Mouse (Mus musculus) layer of hippocampus, postnatal 10 days (tissue): ENCODE data around the gene Sox5. TPM values are rescaled to one million over a fixed set of nuclear protein-coding genes. Genes with fewer than 3 reads are reported as not detected.

Experiments
- DNase-seq, 2 experiments: peaks; one replicate each; pipeline ENCODE4 v3.0.0; 2021; ENCODE audit warnings: low spot score in 2 of 2
- total RNA-seq, 2 experiments: library from RNA; stranded (reverse); gene quantifications; 2 replicates each; pipeline ENCODE4 v1.2.3; 2021

Sox5 gene
- total RNA-seq, 2 experiments from 2014 or later, result 57.0 to 61.7 TPM

DNA sequence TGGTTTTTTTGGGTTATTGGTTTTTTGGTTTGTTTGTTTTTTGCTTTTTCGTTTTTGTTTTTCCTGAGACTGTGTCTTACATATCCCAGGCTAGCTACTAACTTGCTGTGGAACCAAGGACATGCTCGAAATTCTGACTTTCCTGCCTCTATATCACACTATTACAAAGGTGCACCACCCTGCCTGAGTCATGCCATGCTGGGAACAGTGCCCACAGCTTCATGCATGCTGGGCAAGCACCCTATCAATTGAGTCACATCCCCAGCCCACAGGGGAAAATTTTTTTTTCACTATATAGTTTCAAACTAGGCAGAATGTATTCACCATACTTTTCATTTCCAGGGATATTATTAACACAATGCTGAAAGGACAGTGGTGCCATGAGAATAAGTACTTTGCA lies 8.8 kb downstream of the Sox5 start:
- DNase-seq, result no peak

DNA sequence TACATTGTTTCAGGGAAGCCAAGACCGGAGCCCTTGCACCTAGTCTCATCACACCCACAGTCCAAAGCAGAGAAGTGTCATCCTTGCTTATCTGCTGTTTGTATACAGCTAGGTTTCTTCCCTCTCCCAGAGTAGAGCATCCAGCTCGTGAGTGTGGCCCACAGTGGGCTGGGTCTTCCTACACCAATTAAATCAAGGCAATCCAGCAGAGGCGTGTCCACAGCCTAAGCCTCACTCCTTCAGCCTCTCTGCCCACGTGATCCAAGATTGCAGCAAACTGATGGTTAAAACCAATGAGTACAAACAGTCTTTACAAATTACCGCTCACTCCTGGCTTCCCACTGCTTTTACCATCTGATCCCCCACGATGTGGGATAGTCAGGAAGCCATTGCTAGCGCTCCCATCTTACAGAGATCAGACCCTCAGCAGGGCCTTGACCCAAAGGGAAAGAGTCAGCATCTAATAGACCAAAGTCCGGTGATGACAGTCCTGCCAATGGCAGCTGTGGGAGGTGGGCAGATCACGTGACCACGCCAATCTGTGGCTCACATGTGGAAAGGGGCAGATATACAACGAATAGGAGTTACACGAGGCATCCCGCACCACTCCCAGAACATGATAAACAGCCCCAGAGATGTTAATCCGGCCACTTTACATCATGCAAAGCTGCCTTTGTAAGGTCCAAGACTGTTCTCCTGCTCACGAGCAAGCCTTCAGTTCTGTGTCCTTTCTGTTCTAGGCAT lies 9.4 kb downstream of the Sox5 start:
- DNase-seq, result no peak

DNA sequence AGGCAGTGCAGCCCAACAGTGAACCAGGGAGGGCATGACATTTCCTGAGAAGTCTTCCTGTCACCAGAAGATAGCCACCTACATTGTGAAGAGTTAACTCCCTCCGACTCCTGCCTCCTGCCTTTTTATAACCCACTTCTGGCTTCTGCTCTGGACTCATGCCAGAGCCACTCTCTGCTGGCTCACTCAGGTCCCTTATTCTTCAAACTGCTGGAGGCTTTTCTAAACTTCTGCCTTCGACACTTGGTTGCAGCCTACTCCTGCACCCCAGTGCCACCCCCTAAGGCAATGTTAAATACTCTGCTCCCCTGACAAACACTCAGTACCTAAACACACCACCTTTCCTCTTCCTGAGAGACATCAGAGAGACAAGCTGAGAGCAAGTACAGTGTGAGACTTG lies 12.7 kb downstream of the Sox5 start:
- DNase-seq, result no peak

DNA sequence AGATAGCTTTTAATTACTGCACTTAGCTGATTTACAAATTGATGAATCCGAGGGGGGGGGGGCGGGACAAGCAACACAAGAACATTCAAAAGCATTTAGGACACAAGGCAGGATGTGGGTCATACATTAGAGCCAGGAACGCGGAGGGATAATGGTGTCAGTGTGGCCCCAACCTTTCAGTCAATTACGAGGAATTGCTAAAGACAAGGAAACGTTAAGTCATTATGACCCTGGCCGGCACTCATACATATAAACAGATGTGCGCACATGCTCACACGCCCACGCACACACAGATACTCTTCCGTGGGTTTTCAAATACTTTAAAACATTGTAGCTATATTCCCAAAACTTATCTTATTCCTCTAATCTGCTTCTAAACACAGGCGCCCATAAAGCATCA lies 19.9 kb downstream of the Sox5 start:
- no peak for DNase-seq

DNA sequence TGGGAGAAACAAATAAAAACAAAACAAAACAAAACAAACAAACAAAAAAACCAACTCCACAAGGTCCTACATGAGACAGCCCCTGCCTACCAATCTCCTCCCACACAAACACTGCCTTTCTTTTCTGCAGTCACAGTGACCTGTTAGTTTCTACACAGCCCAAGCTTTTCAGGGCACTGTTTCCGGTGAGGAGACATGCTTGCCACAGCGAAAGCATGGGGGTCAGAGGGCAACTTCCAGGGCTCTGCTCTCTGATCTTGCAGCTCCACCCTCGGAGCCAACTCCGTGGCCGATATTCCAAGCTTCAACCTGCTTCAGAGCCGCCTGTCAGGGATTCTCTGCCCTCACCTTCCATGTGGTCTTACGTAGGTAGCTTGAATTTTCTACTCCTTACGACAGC lies 22.6 kb downstream of the Sox5 start:
- no peak for DNase-seq

DNA sequence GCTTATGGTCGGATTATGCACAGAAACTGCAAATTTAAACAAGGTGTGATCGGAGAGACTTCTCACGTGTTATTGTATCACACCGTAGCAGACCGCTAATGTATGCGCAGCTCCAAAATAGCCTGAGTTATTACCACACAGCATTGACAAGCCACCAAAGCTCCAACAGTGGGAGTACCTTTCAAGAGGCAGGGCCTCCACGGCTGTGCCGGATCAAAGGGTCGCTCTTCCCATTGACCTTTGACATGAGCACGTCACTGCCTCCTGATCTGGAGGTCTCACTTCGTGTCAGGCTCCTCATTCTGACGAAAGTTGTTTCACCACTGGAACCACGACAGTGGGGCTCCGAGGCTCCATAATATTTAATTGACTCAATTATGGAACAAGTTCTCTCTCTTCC lies 24.4 kb downstream of the Sox5 start:
- DNase-seq, result no peak

DNA sequence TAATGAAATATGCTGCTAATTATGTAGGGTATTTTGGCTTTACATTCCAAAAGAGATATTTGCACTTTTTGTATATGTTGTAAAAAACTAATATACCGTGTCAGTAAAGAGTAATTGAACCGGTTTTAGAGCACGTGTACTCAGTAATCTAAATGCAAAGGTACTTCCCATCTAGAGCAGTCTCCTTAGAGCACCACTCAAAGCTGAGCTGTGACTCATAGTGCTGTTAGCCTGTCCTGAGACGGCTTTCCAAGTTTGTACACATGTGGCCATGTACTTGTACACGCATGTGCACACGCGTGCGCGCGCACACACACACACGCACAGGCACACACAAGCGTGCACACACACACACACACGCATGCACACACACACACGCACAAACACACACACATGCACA lies 25.3 kb downstream of the Sox5 start:
- no peak for DNase-seq

DNA sequence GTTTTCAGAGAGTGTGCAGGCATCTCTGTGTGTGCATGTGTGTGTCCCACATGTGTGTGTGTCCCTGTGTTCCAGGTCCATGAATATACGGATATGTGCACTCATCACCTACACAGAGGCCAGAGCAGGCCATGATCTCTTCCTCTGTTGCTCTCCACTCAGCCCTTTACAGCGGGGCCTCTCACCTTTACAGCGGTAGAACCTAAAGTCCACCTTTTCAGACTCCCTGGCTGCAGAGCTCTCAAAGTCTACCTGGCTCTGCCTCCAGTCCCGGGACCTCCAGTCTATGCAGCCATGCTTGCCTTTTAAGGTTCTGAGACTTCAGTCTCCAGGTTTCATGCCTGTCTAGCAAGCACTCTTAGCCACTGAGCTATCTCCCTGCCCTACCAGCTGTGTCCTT lies 26.5 kb downstream of the Sox5 start:
- DNase-seq, result no peak

DNA sequence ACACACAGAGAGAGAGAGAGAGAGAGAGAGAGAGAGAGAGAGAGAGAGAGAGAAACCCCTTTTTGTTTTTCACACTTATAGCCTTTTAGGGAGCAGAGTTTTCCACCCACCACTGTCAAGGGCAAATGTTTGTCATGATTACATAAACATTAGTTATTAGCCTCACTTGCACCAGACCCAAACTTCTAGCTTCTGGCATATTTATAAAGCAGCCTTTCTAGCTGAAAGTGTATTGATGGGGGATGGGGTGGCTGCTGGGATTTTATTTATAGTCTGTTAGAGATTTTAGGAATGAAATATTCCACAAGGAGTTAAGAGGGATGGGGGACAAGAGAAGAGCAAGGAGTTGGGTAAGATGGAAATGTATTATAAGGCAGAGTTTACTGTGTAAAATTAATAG lies 27.4 kb downstream of the Sox5 start:
- no peak for DNase-seq

DNA sequence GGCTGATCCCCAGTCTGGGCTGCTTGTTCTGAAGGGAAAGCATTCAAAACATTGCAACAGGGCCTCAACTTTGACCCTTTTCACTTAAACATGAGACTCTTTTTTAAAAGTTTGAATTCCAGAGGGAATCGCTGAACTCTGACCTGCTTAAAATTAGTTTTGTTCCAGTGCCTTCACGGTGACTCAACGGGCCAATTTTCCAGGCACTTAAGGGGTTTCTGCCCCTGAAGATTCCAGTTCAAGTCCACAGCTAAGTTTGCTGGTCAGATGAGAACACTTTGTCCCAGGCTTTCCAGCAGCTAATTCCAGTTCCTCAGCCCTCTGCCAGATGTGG lies 27.8 kb downstream of the Sox5 start:
- no peak for DNase-seq

DNA sequence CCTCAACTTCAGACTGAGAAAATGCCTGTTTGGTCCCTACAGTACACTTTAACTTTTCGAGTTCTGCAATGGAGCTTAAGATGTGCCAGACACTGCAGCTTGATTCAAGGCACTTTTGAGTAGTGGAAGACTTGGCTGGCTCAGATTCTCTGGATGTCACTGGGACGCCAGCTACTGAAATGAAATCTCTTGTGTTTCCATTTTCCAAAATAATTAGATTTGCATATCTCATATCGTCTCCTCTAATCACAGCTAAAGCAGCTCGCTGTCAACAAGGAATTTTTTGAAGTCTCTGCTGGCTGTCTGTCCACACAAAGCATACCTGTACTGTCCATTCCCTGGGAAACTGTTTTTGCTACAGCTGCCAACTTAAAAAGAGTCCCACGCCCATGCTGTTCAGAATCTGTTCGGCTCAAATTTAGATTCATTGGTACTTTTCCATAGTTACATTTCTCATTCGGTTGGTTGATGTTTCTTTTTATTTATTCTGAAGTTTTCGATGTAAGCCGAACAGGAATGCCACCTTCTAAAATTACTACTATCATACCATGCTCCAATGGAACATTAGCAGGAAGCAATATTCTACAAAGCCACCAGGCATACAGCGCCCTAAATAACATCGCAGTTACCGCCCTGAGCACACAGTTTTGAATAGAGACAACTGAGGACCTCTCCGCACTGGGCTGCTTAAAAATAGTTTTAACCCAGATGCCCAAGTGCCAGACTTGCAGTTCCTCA lies 28.4 kb downstream of the Sox5 start:
- DNase-seq, result no peak

DNA sequence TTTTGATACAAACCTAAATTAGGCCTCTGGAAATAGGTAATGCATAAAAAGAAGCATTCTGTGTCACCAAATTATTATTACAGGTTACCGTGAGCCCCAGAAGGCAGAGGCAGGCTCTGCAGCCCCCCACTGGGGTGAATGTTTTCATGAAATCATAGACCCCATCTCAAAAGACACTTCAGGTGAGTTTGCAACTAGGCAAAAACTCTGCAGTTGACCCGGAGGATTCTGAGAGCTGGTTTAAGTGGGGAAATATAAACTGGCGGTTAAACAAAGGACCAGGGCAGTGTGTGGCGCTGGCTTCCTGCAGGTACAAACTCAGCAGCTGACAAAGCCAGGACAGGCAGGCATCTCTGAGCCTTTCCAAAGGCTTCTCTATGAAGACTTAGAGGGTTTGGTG lies 30.2 kb downstream of the Sox5 start:
- DNase-seq, result no peak

DNA sequence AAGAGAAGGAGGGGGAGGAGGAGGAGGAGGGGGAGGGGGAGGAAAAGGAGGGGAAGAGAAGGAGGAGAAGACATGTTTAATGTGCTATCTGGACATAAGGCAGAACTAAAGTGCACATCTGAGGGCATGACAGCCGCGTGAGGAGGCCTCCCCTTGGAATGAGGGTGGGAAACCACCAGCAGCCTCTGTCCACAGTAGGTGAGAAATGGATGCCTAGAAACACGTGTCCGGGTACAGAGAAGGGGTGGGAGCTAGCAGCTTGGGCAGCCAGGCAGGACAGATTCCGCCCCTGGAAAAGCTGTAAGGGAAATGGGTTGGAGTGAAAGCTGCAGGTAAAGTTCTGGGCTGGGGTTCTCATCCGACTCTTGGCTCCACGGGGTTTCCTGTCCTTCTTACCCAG lies 31.6 kb downstream of the Sox5 start:
- no peak for DNase-seq

DNA sequence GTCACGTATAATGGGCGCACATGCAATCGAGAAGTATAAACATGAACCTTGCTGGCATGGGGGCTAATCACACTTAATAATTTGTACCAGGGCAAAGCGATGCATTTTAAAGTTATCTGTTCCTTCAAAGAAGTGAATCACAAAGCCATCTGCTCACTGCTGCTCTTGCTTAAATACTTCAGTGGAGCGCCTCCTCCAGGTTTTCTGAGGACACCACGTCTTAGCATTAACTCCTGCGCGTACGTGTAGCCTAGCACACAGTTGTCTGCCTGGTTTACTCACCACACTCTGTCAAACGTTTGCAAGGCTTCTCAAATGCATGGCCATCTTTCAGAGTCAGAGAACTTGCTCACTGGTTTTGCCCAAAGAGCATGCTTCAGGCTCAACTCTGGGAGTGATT lies 35.3 kb downstream of the Sox5 start:
- no peak for DNase-seq

DNA sequence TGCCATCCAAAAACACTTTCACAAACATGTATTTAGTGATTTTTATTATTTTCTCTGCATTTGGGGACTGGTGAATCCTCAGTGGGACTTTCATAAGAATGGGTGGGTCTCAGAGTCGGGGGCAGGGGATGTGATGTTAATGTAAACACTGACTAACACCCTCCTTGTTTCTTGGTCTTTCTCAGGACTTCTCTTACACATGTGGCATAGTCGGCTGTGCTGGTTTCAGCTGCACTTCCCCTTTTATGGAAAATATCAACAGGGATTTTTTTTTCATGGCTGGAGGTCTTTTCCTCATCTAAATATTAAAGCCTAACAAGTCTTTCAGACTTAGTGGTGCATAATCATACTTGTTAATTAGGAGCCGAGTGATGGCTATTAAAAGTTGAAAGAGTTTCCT lies 39.2 kb downstream of the Sox5 start:
- DNase-seq, result no peak

DNA sequence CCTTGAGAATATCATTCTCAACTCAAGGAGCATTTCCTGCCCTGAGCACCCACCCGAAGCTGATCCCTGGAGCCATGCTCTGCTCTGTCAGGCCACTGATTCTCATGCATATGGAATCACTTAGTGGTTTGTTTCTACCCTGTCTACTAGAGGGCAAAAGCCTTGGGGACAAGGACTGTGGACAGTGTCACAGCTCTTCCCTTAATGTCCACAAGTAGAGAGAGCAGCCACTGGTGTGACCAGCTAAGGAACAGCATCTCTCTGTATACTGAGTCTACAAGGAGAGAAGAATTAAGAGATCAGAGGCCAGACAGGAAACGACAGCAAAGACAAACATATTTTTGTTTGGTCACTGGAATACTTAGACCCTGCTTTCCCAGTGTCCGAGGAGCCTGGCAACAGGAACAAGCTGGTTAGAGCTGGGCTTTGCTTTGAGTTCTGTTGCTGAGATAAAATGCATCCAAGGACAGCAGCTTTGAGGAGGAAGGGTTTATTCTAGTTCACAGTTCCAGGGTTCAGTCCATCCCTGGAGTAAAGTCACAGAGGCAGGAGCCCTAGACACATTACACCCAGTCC lies 40.6 kb downstream of the Sox5 start:
- no peak for DNase-seq

DNA sequence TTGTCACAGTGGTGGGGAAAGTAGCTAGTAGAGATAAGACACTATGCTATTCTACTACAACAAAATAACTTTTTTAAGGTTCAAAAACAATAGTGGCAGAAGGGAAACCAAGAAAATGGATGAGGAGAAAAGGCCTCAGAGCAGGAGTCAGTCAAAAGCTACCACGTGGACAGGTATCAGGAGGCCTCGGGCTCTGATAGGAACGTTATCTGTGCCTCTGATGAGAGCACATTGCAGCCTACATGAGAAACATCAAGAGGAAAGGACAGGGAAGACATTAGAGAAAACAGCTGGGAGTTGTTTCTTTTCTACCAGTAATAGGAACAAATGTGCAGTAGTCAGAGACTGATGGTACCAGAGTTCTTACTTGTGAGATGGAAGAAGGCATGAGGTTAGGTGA lies 41.4 kb downstream of the Sox5 start:
- no peak for DNase-seq

DNA sequence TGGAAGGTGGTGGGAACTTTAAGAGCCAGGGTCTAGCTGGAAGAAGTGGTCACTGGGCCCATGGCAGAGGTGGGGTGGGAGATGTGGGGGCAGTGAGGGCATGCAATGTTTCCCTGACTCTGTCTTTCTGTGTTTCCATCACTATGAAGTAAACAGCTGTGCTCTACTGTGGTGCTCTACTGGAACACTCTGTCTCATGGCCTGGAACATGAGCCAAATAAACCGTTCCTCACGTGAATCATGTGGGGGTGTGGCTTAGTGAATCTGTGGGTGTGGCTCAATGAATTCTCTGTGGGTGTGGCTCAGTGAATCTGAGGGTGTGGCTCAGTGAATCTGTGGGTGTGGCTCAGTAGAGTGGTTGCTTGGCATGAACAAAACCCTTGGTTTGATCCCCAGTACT lies 42.0 kb downstream of the Sox5 start:
- no peak for DNase-seq

DNA sequence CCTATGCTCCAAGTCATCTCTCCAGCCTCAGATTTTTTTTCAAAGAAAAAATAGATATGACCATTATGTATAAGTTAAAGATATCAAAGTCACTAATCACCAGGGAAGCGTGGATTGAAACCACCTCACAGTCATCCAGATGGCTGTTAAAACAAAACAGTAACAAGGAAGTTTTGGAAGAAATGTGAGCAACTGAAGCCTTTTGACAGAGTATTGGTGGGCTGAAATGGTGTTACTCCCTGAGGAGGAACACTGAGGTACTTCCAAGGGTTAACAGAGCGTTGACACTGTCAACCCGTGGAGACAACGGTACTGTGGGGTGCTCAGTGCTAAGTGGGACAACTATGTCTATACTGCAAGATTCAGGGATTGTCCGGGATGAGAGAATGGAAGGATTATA lies 44.0 kb downstream of the Sox5 start:
- no peak for DNase-seq

DNA sequence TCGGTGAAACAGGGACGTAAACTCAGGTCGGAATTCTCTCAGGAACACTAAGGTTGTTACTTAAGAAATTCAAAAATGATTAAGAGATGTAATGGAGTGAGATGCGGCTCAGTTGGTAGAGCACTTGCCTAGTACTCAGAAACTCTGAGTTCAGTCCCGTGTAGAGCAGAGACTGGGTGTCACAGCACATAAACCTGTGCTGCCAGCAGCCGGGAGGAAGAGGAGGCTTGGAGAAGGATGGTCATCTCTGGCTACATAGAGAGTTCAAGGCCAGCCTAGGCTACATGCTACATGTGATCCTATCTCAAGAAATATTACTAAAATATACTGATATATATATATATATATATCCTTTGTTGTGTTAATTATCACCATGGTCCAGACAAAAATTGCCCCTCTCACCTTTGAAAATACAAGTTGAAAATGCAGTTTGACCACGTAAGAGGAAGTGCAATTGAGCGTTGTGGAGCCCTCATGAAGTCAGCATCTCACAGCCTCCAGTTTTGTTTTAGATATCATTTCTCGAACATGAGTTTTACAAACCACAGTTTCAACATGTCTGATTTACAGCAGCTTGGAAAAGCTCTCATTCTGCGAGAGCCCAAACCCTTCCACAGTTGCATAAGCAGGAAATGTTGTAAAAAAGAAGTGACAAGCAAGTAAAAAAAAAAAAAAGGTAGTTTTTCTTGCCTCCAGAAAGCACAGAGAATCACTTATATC lies 50.4 kb downstream of the Sox5 start:
- no peak for DNase-seq

DNA sequence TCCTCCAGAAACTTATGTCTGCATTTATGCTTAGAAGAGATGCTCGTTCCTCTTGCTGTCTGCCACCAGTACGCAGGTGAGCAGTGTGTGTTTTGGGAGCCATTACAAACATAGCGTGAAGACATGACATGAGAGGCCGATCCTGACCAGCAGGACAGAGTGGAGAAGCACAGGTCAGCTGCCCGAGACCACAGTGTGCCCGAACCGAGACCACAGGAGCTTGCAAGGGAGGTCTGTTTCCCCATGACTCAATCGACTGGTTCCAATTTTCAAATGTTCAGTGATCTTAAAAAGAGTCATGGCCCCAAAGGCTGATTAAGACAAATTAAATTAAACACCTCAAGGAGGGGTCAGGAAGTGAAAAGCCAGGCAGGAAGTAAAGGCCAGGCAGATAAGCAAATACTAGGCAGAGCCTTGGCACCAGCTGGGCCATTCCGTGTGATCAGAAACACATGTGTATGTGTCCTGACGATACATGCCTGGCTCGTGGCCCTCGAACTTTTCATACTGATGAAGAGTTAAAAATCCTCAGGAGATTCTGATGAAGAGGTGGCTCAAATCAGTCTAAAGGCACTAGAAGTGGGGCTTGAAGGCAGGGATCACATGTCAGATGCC lies 58.1 kb downstream of the Sox5 start:
- DNase-seq, result no peak

DNA sequence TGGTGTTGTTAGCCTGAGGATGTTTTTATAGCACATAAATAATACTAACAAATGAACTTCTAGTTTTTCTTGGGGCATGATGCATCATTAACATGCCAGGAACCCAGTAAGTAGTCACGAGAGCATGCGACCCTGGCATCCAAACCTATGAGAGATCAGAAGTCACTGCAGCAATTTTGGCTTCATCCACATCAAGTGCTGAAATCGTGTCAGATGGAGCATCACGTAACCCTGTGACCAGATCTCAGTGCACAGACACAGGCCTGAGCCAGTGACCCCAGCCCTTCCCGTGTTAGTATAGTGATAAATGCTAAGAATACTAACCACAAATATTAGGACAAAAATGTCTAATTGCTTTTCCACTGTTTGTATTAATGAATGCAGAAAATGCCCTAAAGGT lies 58.8 kb downstream of the Sox5 start:
- DNase-seq, result no peak
